Comparison of ENCODE assay signal across 10 mouse cellular contexts in genomic region chr10:95200323-95200722, GRCm38 (mm10).
DNase-seq lines count a peak whose midpoint lies in the region; ATAC-seq and TF ChIP-seq lines count a peak whose summit lies in the region.
"Had no signal": no experiment of that assay in that cellular context is flagged by ENCODE, and none has a peak within 500 bp of the region (broad histone marks: within the 10 kb centered on the region; RNA-seq: fewer than 3 reads in every experiment).

No protein-coding gene starts in this region.

- TF ChIP-seq CTCF in hindbrain, postnatal 0 days (IDR thresholded peaks at IDR 0.05; ENCODE audit: low read depth), result no peak

- no peak overlapping the region for H3K4me2 ChIP-seq in hindbrain, postnatal 0 days (ENCODE audit: low read depth, low read length)
- H3K4me2 ChIP-seq in hindbrain, embryonic 12.5 days (replicated peaks), result no peak overlapping the region

- intact Hi-C loops in heart, postnatal 36 days (cut with DNase I), result no loop called here

- H3K4me1 ChIP-seq in hindbrain, postnatal 0 days (ENCODE audit: insufficient read depth, low read length), result no peaks in the 10 kb centered on the region; the same call in 1 of the 2 replicates
- peaks cover 12% of the 10 kb centered on the region for H3K4me1 ChIP-seq in hindbrain, embryonic 12.5 days
- H3K4me1 ChIP-seq in hindbrain, embryonic 10.5 days (replicated peaks), result peaks cover 26% of the 10 kb centered on the region

- H3K9me3 ChIP-seq in hindbrain, postnatal 0 days (ENCODE audit: low read length), result no peaks in the 10 kb centered on the region
- no peaks in the 10 kb centered on the region for H3K9me3 ChIP-seq in hindbrain, embryonic 12.5 days (replicated peaks)
- no peaks in the 10 kb centered on the region for H3K9me3 ChIP-seq in hindbrain, embryonic 10.5 days

- no peaks in the 10 kb centered on the region for H3K36me3 ChIP-seq in hindbrain, postnatal 0 days (ENCODE audit: insufficient read depth, low read length)
- H3K36me3 ChIP-seq in hindbrain, embryonic 12.5 days, result no peaks in the 10 kb centered on the region
- no peaks in the 10 kb centered on the region for H3K36me3 ChIP-seq in hindbrain, embryonic 10.5 days

- 27% methylated on average over 7 of the region's 7 CpGs for WGBS in hindbrain, postnatal 0 days
- 48% methylated on average over 7 of the region's 7 CpGs for WGBS in hindbrain, embryonic 12.5 days
- WGBS in hindbrain, embryonic 10.5 days, result 45% methylated on average over 7 of the region's 7 CpGs

- no peaks in the 10 kb centered on the region for H3K27me3 ChIP-seq in hindbrain, postnatal 0 days (ENCODE audit: insufficient read depth, low read length)
- no peaks in the 10 kb centered on the region for H3K27me3 ChIP-seq in hindbrain, embryonic 12.5 days
- H3K27me3 ChIP-seq in hindbrain, embryonic 10.5 days (ENCODE audit: insufficient read depth, poor library complexity, severe bottlenecking), result peaks cover 10% of the 10 kb centered on the region; the same call in 1 of the 2 replicates

- DNase-seq in hindbrain, postnatal 0 days (ENCODE audit: low spot score), result peak; percentile 67
- DNase-seq in adrenal gland, postnatal 25 days, result peak; percentile 51
- DNase-seq in cerebellum, postnatal 10 days, result peak; percentile 87 to 91
- DNase-seq in heart, postnatal 36 days, result peak; percentile 78 to 79
- no peak for DNase-seq in frontal cortex, postnatal 36 days (ENCODE audit: low spot score in 2 of 2)
- DNase-seq in B cell, adult 2 months, result no peak
- no peak for DNase-seq in hindbrain, embryonic 10.5 days (ENCODE audit: low spot score)
- DNase-seq: thymus, adult 18-20 months had no signal

- H3K9ac ChIP-seq in hindbrain, postnatal 0 days (replicated peaks; ENCODE audit: low read length), result no peak overlapping the region
- H3K9ac ChIP-seq in hindbrain, embryonic 12.5 days, result no peak overlapping the region
- H3K9ac ChIP-seq: liver, embryonic 14.5 days had no signal

- peak; percentile 18; the same call in 1 of the 2 replicates for ATAC-seq in hindbrain, postnatal 0 days
- no peak for ATAC-seq in hindbrain, embryonic 12.5 days (ENCODE audit: low FRiP score)

- no peak overlapping the region for H3K4me3 ChIP-seq in hindbrain, postnatal 0 days (ENCODE audit: low read length)
- no peak overlapping the region for H3K4me3 ChIP-seq in hindbrain, embryonic 12.5 days
- H3K4me3 ChIP-seq in hindbrain, embryonic 10.5 days, result no peak overlapping the region

- no peak overlapping the region for H3K27ac ChIP-seq in hindbrain, postnatal 0 days
- H3K27ac ChIP-seq in hindbrain, embryonic 12.5 days, result no peak overlapping the region; the same call in 1 of the 2 replicates
- H3K27ac ChIP-seq in hindbrain, embryonic 10.5 days, result no peak overlapping the region
- H3K27ac ChIP-seq: liver, embryonic 14.5 days had no signal

Comparison
In these comparisons a context has a peak if more than half of its experiments do, and no peak if none do; other contexts are left out.
1. DNase-seq: peak in hindbrain, postnatal 0 days (single experiment), adrenal gland, postnatal 25 days (single experiment), cerebellum, postnatal 10 days (2 of 2) and heart, postnatal 36 days (2 of 2); none in frontal cortex, postnatal 36 days (0 of 2), B cell, adult 2 months (0 of 2) and hindbrain, embryonic 10.5 days (single experiment).